Mouse (Mus musculus) hindbrain, embryonic 11.5 days (tissue): ENCODE measurements around the gene Acot5. TPM values are rescaled to one million over a fixed set of nuclear protein-coding genes. Genes with fewer than 3 reads are reported as not detected.
"Not testable (repeated sequence)": the region's sequence is repeated elsewhere in the genome, so short reads cannot be mapped to it uniquely, and the experiment has no call there.

Experiments used
- ATAC-seq: fragments of 200-750 bp; cut with Nextera tagmentation; 2 replicates; pipeline ENCODE4 v1.8.0; 2017; ENCODE audit warnings: mild to moderate bottlenecking, moderate TSS enrichment, moderate library complexity; ENCODE audit not compliant: low FRiP score
- DNase-seq: peaks from one replicate; pipeline ENCODE4 v3.0.0-alpha.2; 2015; ENCODE audit warnings: low spot score
- H3K27ac ChIP-seq: fragments of 300-500 bp; sonication (generic); 2 replicates; pipeline ENCODE4 v1.5.1; 2014; ENCODE audit warnings: mild to moderate bottlenecking, low read depth, low read length
- H3K27me3 ChIP-seq: fragments of 300-500 bp; sonication (generic); 2 replicates; pipeline ENCODE4 v1.6.1; 2014; ENCODE audit warnings: mild to moderate bottlenecking, low read length, moderate library complexity, mixed read lengths; ENCODE audit not compliant: control insufficient read depth, insufficient read depth
- H3K36me3 ChIP-seq: fragments of 300-500 bp; sonication (generic); 2 replicates; pipeline ENCODE4 v1.6.1; 2014; ENCODE audit warnings: mild to moderate bottlenecking, low read length, moderate library complexity, mixed read lengths; ENCODE audit not compliant: control insufficient read depth, insufficient read depth
- H3K4me1 ChIP-seq: fragments of 300-500 bp; sonication (generic); replicated peaks from 2 replicates; pipeline ENCODE4 v1.6.1; 2014; ENCODE audit warnings: low read length, mixed read lengths; ENCODE audit not compliant: control insufficient read depth, insufficient read depth
- H3K4me2 ChIP-seq: fragments of 300-500 bp; sonication (generic); replicated peaks from 2 replicates; pipeline ENCODE4 v1.6.1; 2014; ENCODE audit warnings: mild to moderate bottlenecking, low read depth, low read length
- H3K4me3 ChIP-seq: fragments of 300-500 bp; sonication (generic); 2 replicates; pipeline ENCODE4 v1.5.1; 2014; ENCODE audit warnings: low read depth, low read length
- H3K9ac ChIP-seq: fragments of 300-500 bp; sonication (generic); 2 replicates; pipeline ENCODE4 v1.6.1; 2014; ENCODE audit warnings: low read depth, low read length
- H3K9me3 ChIP-seq: fragments of 300-500 bp; sonication (generic); 2 replicates; pipeline ENCODE4 v1.6.1; 2016; ENCODE audit warnings: low read length; ENCODE audit not compliant: control insufficient read depth
- WGBS: fragments of 180-500 bp; shearing (Covaris S2); extraction: QIAGEN DNeasy Blood & Tissue Kit; methylation state at CpG from one replicate; pipeline ENCODE4 v1.1.7; 2014; 5-methylcytosine and 5-hydroxymethylcytosine counted together
- polyA plus RNA-seq: library from polyadenylated mRNA; unstranded; fragments of >200 nt; fragmentation: Nextera tagmentation; extraction: Ambion mirVana; gene quantifications from 2 replicates; pipeline ENCODE4 v1.2.1, GENCODE M21; 2014

The Acot5 gene
- polyA plus RNA-seq = not detected in 2 replicates

DNA sequence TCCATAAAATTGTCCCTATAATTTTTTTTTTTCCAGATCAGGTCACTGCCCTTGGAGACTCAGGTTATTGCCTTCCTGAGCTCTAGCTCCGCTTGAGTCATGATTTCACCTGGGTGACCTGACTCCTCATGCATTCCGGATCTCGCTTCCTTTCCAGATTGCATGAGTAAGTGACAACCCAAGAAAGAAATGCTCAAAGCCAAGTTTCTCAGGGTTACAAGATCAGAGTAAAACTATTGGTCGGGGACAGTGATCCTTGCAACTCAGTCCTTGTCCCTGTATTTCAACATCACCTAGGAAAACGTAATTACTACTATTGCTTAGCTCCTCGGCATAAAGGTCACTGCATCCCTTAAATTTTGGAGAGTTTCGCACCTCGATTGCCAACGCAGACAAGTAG, at the start of gene Acot5:
Gene Acot5 (plus strand): TSS at position 340 of the 400 bp plus-strand sequence.
- DNase-seq (no peak), ATAC-seq (no peak)
- Histone ChIP-seq H3K27me3 (peaks cover 13% of the 10 kb centered on the region; the same call in 1 of the 2 replicates), H3K4me1 (no peaks in the 10 kb centered on the region), H3K27ac (no peak within 1 kb of the TSS), H3K9ac (no peak within 1 kb of the TSS), H3K9me3 (no peaks in the 10 kb centered on the region), H3K36me3 (no peaks in the 10 kb centered on the region), H3K4me2 (peak within 1 kb of the TSS; percentile 55), H3K4me3 (peak within 1 kb of the TSS; percentile 29)
- WGBS = 58% methylated on average over 9 of the region's 9 CpGs

DNA sequence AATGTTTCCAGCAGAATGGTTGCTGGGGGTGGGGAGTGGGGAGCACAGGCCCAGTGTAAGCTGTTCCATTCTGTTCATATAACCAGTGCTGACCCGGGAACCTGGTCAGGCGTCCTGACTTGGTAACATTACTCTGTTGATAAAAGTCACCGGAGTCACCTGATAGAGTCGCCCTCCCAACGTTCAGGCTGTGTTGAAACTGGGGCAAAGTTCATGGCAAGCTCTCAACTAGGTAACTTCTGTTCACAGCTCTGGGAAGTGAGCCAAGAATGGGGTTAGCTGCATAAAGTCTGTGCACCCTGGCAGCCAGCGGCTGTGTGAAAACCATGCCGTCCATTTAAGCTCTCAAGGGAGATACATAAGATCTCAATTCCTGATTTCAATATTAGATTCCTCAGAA, 48.6 kb upstream of the Acot5 start:
- not testable (repeated sequence) for H3K4me2 ChIP-seq, H3K4me1 ChIP-seq, H3K36me3 ChIP-seq, H3K9me3 ChIP-seq, DNase-seq, ATAC-seq, H3K4me3 ChIP-seq, H3K27me3 ChIP-seq, H3K27ac ChIP-seq, H3K9ac ChIP-seq
- 79% methylated on average over 7 of the region's 7 CpGs for WGBS

DNA sequence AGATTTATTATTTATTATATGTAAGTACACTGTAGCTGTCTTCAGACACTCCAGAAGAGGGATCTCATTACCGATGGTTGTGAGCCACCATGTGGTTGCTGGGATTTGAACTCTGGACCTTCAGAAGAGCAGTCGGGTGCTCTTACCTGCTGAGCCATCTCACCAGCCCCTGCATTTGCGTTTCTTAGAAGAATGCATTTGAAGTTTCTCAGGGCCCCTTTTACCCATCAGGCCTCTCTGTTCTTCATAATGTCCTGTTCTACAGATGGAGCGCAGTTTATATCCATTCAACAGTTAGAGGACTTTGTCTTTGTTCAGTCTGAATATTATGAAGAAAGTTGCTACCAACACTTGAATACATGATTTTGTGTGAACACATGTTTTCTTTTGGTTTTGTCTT, 46.9 kb upstream of the Acot5 start:
- not testable (repeated sequence) for H3K27ac ChIP-seq, H3K4me3 ChIP-seq, H3K27me3 ChIP-seq, DNase-seq, H3K4me1 ChIP-seq, H3K36me3 ChIP-seq, H3K9ac ChIP-seq, H3K4me2 ChIP-seq, ATAC-seq, H3K9me3 ChIP-seq
- WGBS = 93% methylated on average over 4 of the region's 4 CpGs

DNA sequence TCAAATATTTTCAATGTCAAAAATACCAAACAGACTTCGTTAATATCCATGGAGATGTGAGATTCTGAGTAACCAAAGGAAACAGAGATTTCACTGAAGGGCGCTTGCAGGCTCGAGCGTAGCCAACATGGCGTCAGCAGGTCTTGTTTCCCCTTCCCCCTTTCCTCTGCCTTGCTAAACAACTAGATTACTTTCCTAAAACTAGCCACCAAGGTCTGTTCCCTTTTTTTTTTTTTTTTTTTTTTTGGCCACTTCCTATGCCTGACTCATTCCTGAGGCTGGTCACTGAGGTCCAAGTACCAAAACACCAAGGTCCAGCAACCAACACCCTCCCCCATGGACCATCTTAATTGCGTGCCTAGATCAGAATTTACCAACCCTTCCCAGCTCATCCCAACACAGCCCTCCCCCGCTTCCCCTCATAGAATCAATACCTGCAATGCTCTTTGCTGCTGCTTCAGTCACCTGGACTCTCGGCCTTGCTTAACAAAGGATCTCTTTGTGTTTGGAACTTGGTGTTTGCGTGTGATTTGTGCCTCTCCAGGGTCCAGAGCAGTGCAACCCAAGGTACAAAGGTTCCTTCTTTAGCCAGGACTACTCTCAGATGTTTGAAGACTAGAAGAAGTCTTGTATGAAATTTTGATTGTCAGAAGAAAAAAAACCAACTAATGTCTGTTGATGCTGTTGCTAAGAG, 45.9 kb upstream of the Acot5 start:
- Histone ChIP-seq H3K4me1 (no peaks in the 10 kb centered on the region), H3K27me3 (no peaks in the 10 kb centered on the region), H3K9me3 (no peaks in the 10 kb centered on the region), H3K4me3 (no peak overlapping the region), H3K9ac (no peak overlapping the region), H3K27ac (no peak overlapping the region), H3K36me3 (no peaks in the 10 kb centered on the region), H3K4me2 (no peak overlapping the region)
- DNase-seq (no peak), ATAC-seq (no peak)
- 87% methylated on average over 9 of the region's 9 CpGs for WGBS

DNA sequence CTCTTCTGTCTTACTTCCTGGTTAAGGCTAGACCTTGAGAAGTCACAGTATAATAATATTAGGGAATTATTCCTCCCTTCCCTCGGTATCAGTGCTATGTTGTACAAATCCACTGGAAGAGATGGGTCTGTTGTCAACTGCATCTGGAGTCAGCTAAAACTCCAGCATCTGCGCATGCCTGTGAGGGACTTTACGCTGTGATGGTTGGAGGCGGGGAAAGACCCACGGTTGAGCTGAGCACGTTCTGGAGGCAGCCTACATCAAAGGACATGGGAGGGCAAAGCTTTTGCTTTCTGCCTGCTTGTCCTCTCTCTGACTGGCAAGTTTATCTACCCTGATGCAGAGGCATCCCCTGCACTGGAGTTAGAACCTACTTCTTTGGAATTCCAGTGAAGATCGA, 43.2 kb upstream of the Acot5 start:
- WGBS = 93% methylated on average over 7 of the region's 7 CpGs
- ATAC-seq = no peak
- H3K36me3 ChIP-seq = no peaks in the 10 kb centered on the region

DNA sequence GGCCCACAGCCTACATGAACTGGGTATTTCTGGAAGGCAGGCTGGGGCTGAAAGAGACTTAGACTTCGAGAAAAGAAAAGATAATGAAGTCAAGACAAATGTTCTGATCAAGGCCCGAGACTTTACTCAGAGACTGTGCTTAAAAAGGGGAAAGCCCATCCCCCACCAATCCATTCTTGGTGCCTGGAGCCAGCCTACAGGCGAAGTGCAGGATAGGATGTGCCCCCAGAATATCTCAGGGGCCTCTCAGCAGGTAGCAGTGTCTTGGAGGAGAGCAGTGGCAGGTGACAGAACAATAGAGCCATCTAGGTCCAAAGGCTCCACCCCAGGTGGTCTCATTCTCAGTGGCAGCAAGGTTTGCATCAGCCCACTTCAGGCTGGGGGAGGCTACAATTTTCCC, 40.8 kb upstream of the Acot5 start:
- not testable (repeated sequence) for H3K4me1 ChIP-seq, H3K4me3 ChIP-seq, ATAC-seq, H3K4me2 ChIP-seq, H3K9me3 ChIP-seq, H3K27me3 ChIP-seq, H3K9ac ChIP-seq, H3K36me3 ChIP-seq, H3K27ac ChIP-seq, DNase-seq
- WGBS = 52% methylated on average over 3 of the region's 3 CpGs

More for the DNA sequence above, 43.2 kb upstream of the Acot5 start:
- Histone ChIP-seq H3K4me3 (no peak overlapping the region), H3K9me3 (no peaks in the 10 kb centered on the region), H3K27me3 (no peaks in the 10 kb centered on the region), H3K9ac (no peak overlapping the region), H3K4me1 (no peaks in the 10 kb centered on the region), H3K4me2 (no peak overlapping the region), H3K27ac (no peak overlapping the region)
- no peak for DNase-seq

DNA sequence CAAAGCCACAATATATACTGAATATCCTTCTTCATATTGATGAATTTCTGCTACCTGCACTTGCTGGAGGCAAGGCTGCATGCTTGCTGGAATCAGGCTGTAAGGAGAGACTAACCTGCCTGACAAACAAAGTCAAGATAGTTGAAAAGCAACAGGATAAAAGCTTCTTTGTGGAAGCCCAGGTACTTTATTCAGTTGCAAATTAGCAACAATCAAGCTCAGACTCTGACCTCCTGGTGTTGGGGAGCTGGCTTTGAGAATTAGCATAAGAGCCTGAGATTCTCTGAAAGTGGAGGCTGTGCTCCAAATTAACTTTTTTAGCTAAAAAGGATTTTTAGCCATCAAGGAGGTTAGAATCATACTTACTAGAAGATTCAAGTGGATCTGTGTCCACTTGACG, 40.1 kb upstream of the Acot5 start:
- not testable (repeated sequence) for DNase-seq, ATAC-seq, H3K4me3 ChIP-seq, H3K27me3 ChIP-seq, H3K27ac ChIP-seq, H3K36me3 ChIP-seq, H3K4me1 ChIP-seq, H3K4me2 ChIP-seq, H3K9me3 ChIP-seq, H3K9ac ChIP-seq
- WGBS = 91% methylated on average over 1 of the region's 1 CpGs

DNA sequence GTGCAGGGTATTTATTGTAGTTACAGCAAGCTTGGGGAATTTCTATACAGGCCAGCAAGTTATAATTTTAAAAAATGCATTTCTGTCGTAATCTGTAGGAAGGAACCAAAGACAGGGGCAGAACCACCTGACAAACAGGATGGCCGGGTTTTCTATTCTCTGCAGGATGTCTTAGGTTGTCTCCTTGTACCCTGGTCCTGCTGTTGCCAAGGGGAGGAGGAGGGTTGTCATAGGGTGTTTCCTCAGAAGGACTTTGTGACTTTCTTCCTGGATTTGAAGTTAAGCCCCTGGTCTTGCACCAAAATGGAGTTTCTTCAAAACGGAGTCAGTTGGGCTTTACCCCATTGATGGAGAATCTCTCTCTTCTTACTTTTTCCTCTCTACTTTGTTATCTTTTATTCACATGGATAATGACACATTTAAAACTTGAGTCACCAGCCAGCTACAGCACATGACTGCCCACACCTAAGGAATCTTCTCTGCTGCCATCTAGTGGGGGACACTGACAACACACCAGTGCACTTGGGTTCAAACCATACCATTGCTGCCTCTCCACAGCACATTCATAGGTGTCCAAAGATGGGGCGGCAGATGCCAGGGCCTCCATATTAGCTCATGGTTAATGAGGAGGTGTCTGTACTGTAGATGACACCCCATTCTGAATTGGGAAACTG, 38.3 kb upstream of the Acot5 start:
- Histone ChIP-seq H3K9ac (no peak overlapping the region), H3K36me3 (no peaks in the 10 kb centered on the region), H3K9me3 (no peaks in the 10 kb centered on the region), H3K4me1 (no peaks in the 10 kb centered on the region), H3K27ac (no peak overlapping the region), H3K4me2 (no peak overlapping the region), H3K4me3 (no peak overlapping the region), H3K27me3 (no peaks in the 10 kb centered on the region)
- ATAC-seq (no peak), DNase-seq (peak; percentile 86)
- whole genome bisulfite sequencing = 76% methylated on average over 4 of the region's 4 CpGs

DNA sequence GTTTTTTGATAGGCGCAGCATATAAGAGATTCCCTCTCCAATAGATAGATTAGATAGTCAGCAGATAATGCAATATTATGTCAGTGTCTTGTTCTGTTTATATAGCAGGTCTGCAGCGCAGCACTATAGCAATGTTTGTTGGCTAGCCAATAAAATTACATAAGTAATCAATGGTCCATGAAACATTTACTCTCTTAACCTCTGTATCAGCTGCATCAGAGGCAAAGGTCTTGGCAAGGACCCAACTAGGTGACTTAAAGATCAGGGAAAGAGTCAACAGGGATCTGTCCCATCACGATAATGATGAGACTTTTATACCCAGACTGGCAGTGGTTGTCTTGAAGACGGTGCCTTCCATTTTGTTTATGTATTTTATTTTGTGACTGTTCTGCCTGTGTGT, 36.3 kb upstream of the Acot5 start:
- no peak overlapping the region for H3K9ac ChIP-seq
- no peaks in the 10 kb centered on the region for H3K27me3 ChIP-seq
- 89% methylated on average over 4 of the region's 4 CpGs for WGBS
- ATAC-seq (no peak), DNase-seq (no peak)
- no peaks in the 10 kb centered on the region for H3K9me3 ChIP-seq
- H3K4me3 ChIP-seq = no peak overlapping the region
- no peak overlapping the region for H3K4me2 ChIP-seq
- H3K4me1 ChIP-seq = no peaks in the 10 kb centered on the region
- no peak overlapping the region for H3K27ac ChIP-seq
- no peaks in the 10 kb centered on the region for H3K36me3 ChIP-seq
